Mouse (Mus musculus) G1E (cell line): ENCODE results near the gene Yipf1. TPM values are rescaled to one million over a fixed set of nuclear protein-coding genes. Genes with fewer than 3 reads are reported as not detected.

ENCODE experiments used
- ATAC-seq: 2 replicates; pipeline ENCODE4 v1.8.0; 2016; ENCODE audit warnings: mild to moderate bottlenecking; ENCODE audit not compliant: insufficient number of reproducible peaks, poor library complexity, low FRiP score, severe bottlenecking; ENCODE audit errors: extremely low read depth
- DNase-seq: peaks from one replicate; pipeline ENCODE4 v3.0.0; 2012; ENCODE audit warnings: low spot score
- H3K27me3 ChIP-seq: 2 replicates; pipeline ENCODE4 v1.6.1; 2012; ENCODE audit warnings: mild to moderate bottlenecking, low read length, inconsistent platforms; ENCODE audit not compliant: insufficient read depth
- H3K36me3 ChIP-seq: replicated peaks from 2 replicates; pipeline ENCODE3; 2012; ENCODE audit warnings: mild to moderate bottlenecking, inconsistent platforms
- H3K4me1 ChIP-seq: 2 replicates; pipeline ENCODE4 v1.6.1; 2012; ENCODE audit warnings: low read depth, low read length, inconsistent platforms, mixed read lengths; ENCODE audit not compliant: insufficient read depth
- H3K4me3 ChIP-seq: 2 replicates; pipeline ENCODE4 v1.5.1; 2012; ENCODE audit warnings: low read depth, mild to moderate bottlenecking, inconsistent platforms, low read length, moderate library complexity, mixed read lengths
- H3K9me3 ChIP-seq: replicated peaks from 2 replicates; pipeline ENCODE4 v1.6.1; 2012; ENCODE audit warnings: inconsistent platforms
- CTCF ChIP-seq: IDR thresholded peaks from 2 replicates; pipeline ENCODE4 v1.5.1; 2012; ENCODE audit warnings: low read depth, low read length, inconsistent platforms, mixed read lengths
- GATA1 ChIP-seq: IDR thresholded peaks from 2 replicates; pipeline ENCODE4 v1.6.1; 2012; ENCODE audit warnings: borderline replicate concordance, low read length, inconsistent platforms, mixed read lengths
- GATA2 ChIP-seq: IDR thresholded peaks from 2 replicates; pipeline ENCODE4 v1.6.1; 2012; ENCODE audit warnings: low read depth, low read length, inconsistent platforms, borderline replicate concordance
- POLR2AphosphoS5 ChIP-seq: IDR thresholded peaks from 2 replicates; pipeline ENCODE4 v1.6.1; 2012; ENCODE audit warnings: low read depth, low read length, inconsistent platforms; ENCODE audit not compliant: insufficient replicate concordance
- TAL1 ChIP-seq: conservative IDR thresholded peaks from 2 replicates; pipeline ENCODE4 v1.6.1; 2012; ENCODE audit warnings: low read depth, low read length, inconsistent platforms, mixed read lengths
- polyA plus RNA-seq: library from polyadenylated mRNA; stranded (reverse); fragments of >175 nt; gene quantifications from 2 replicates; pipeline ENCODE4 v1.2.3, GENCODE M21; 2012
- total RNA-seq, 2 experiments: library from RNA; stranded (forward) in 1 of 2; stranded (reverse) in 1 of 2; fragments of 200-1000 nt in 1 of 2; fragments of >200 nt in 1 of 2; fragmentation: Nextera tagmentation in 1 of 2; gene quantifications; 2 replicates each; pipeline ENCODE4 v1.2.3; 2014 to 2017

Gene Yipf1
- total and polyA plus RNA-seq, 3 experiments = 13.4 to 35.8 (median 26.8) TPM

DNA sequence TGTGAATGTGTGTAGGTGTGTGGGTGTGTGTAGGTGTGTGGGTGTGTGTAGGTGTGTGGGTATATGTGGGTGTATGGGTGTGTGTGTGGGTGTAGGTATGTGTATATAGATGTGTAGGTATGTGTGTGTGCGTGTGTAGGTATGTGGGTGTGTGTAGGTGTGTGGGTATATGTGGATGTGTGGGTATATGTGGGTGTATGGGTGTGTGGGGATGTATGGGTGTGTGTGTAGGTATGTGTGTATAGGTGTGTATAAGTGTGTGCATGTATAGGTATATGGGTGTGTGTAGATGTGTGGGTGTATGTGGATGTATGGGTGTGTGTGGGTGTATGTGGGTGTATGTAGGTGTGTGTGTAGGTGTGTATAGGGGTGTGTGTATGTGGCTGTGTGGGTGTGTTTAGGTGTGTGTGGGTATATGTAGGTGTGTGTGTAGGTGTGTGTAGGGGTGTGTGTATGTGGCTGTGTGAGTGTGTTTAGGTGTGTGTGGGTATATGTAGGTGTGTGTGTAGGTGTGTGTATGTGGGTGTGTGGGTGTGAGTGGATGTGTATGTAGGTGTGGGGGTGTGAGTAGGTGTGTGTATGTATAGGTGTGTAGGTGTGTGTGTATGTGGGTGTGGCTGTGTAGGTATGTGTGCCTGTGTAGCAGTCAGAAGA is 13.1 kb upstream of the Yipf1 start:
- Histone ChIP-seq H3K4me1 (peaks cover 18% of the 10 kb centered on the region), H3K36me3 (no peaks in the 10 kb centered on the region), H3K9me3 (no peaks in the 10 kb centered on the region), H3K4me3 (no peak overlapping the region), H3K27me3 (peaks cover 34% of the 10 kb centered on the region)
- DNase-seq (no peak), ATAC-seq (no peak)
- TF ChIP-seq POLR2AphosphoS5 = no peak
- TF ChIP-seq TAL1 = no peak
- TF ChIP-seq GATA1 = no peak
- TF ChIP-seq GATA2 = no peak
- no peak for TF ChIP-seq CTCF

DNA sequence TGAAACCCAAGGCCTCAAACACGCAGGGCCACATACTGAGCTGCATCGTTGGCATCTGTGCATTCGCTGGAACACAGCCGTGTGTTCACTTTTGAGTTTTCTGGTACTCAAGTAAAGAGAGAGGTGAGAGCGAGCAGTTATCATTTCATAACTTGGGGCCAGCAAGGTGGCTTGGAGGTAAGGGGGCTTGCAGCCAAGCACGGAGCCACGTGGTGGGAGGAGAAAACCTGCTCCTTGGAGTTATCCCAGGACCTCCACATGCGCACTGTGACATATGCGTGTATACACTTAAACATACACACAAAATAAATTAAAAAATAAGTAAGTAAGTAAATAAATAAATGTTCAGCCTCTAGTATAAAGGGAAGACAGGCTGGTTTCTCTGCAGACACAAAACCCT is 11.9 kb upstream of the Yipf1 start:
- ATAC-seq = no peak
- DNase-seq = no peak
- Histone ChIP-seq H3K27me3 (peaks cover 40% of the 10 kb centered on the region), H3K9me3 (no peaks in the 10 kb centered on the region), H3K4me3 (no peak overlapping the region), H3K36me3 (no peaks in the 10 kb centered on the region), H3K4me1 (peaks cover 18% of the 10 kb centered on the region)
- no peak for TF ChIP-seq GATA1
- TF ChIP-seq CTCF = no peak
- TF ChIP-seq POLR2AphosphoS5 = no peak
- TF ChIP-seq GATA2 = no peak

DNA sequence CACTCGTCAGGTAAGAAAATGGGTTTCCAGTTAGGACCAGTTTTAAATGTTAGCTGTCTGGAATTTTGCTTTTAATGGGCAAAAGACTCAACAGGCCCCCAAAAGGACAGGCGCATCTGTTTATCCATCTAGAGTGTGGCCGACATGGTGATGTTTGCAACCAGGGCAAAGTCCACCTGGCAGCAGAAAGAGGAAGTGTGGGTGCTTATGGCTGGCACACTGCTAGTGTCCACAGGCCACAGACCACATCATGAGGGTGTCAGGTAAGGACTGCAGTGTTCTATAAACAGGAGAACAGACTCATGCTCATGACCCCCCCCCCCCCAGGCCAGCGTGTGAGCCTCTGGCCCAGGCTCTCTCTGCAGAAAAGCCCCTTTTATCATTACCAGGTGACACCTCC is 11.3 kb upstream of the Yipf1 start:
- DNase-seq (no peak), ATAC-seq (no peak)
- TF ChIP-seq POLR2AphosphoS5 (no peak), GATA2 (no peak), CTCF (no peak), TAL1 (no peak), GATA1 (no peak)

DNA sequence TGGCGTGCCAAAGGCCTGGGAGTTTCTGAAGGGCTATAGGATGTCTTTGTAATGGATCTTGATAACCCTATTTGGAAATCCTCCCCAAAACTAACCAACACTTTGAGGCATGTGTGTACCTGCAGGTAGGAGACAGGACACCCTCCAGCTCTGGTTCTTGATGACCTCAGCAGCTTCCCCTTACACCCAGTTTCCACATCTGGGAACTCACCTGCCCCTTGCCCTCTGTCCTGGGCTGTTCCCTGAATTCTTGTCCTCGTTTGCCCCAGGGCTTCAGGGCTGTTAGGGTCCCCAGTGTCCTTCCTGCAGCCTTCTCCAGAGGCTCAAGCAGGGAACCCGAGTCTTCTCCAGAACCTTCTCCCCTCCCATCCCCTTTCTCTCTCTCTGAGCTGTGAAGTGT is 10.6 kb upstream of the Yipf1 start:
- Histone ChIP-seq H3K27me3 (peaks cover 43% of the 10 kb centered on the region), H3K4me1 (peaks cover 18% of the 10 kb centered on the region), H3K4me3 (no peak overlapping the region), H3K9me3 (no peaks in the 10 kb centered on the region), H3K36me3 (no peaks in the 10 kb centered on the region)
- ATAC-seq (no peak), DNase-seq (no peak)
- no peak for TF ChIP-seq TAL1
- TF ChIP-seq GATA2 = no peak
- TF ChIP-seq CTCF = no peak
- TF ChIP-seq GATA1 = no peak
- no peak for TF ChIP-seq POLR2AphosphoS5

More for the DNA sequence above, 11.3 kb upstream of the Yipf1 start:
- Histone ChIP-seq H3K36me3 (no peaks in the 10 kb centered on the region), H3K4me3 (no peak overlapping the region), H3K4me1 (peaks cover 18% of the 10 kb centered on the region), H3K9me3 (no peaks in the 10 kb centered on the region), H3K27me3 (peaks cover 42% of the 10 kb centered on the region)

DNA sequence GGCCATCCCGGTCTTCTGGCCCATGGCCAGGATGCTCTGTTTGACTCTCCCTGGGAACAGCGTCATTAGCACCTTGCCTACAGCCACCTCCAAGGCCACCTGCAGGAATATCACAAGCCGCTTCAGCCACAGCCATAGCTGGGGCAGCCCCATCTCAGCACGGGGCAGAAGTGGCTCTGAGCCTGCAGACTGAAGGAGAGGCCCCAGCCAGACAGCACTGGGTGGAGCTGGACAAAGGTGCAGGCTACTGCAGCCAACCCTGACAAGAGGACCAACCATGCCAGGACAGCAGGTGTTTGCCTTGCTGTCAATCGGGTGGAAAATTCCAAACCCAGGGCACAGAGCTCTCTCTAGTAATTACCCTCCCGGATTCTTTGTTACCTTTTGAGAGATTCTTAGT is 7.2 kb upstream of the Yipf1 start, which contains the start of gene Dio1:
Dio1 (minus strand) TSS at position 204 of the 400 bp plus-strand sequence.
- Histone ChIP-seq H3K4me1 (peaks cover 12% of the 10 kb centered on the region), H3K4me3 (no peak within 1 kb of the TSS), H3K9me3 (no peaks in the 10 kb centered on the region; the same call in 1 of the 2 replicates), H3K36me3 (no peaks in the 10 kb centered on the region), H3K27me3 (peaks cover 38% of the 10 kb centered on the region)
- DNase-seq = no peak
- ATAC-seq = no peak
- TF ChIP-seq GATA2 (no peak), POLR2AphosphoS5 (no peak)

DNA sequence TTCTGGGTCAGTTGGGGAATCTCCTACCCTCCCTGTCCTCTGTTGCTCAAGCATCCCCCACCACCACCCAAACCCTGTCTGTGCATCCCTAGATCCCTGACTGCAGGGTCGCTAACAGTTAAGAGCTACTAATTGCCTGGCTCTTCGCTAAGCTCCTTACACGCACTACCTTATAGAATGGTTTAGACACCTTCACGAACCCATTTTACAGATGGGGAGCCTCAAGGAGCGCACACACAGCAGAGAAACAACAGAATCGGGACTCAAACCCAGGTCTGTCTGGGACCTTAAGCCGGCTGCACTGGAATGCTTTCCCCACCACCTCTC is 279 bp downstream of the Yipf1 start:
- Histone ChIP-seq H3K4me1 (peaks cover 31% of the 10 kb centered on the region), H3K4me3 (peak overlapping the region; percentile 82), H3K36me3 (peaks cover 37% of the 10 kb centered on the region), H3K27me3 (peaks cover 12% of the 10 kb centered on the region), H3K9me3 (no peaks in the 10 kb centered on the region; the same call in 1 of the 2 replicates)
- TF ChIP-seq TAL1 = no peak
- TF ChIP-seq GATA1 = no peak
- no peak for TF ChIP-seq CTCF
- TF ChIP-seq GATA2 = no peak
- TF ChIP-seq POLR2AphosphoS5 = no peak
- ATAC-seq (no peak), DNase-seq (no peak)

DNA sequence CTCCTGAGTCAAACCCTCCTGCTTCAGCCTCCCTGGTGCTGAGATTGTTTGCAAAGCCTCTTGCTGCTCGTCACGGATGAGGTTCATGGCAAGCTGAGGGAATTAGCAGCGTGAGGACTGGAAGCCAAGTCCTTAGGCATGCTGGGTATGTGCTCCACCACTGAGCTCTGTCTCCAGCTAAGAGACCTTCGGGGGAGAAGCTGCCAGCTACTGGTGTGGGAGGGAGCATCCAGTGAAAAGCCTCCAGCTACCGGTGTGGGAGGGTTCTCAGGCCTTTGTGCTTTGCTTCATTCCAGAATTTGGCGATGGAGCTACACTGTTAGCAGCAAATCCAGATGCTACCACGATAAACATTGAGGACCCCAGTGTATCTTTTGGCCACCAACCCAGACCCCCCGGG is 4.5 kb downstream of the Yipf1 start:
- Histone ChIP-seq H3K4me3 (no peak overlapping the region), H3K27me3 (no peaks in the 10 kb centered on the region), H3K4me1 (peaks cover 25% of the 10 kb centered on the region), H3K36me3 (peaks cover 76% of the 10 kb centered on the region), H3K9me3 (no peaks in the 10 kb centered on the region)
- TF ChIP-seq POLR2AphosphoS5 = no peak
- no peak for TF ChIP-seq TAL1
- TF ChIP-seq CTCF = no peak
- no peak for TF ChIP-seq GATA1
- no peak for TF ChIP-seq GATA2
- no peak for DNase-seq
- no peak for ATAC-seq
